Mouse (Mus musculus) lung, embryonic 15.5 days (tissue): ENCODE data around the gene Ankrd27. TPM values are rescaled to one million over a fixed set of nuclear protein-coding genes. Genes with fewer than 3 reads are reported as not detected.

Experiments
- ATAC-seq: fragments of 200-750 bp; cut with Nextera tagmentation; 2 replicates; pipeline ENCODE4 v1.8.0; 2017; ENCODE audit warnings: moderate number of reproducible peaks, borderline replicate concordance; ENCODE audit not compliant: low FRiP score, low TSS enrichment; ENCODE audit errors: extremely low read depth
- H3K27ac ChIP-seq: fragments of 300-500 bp; sonication (generic); 2 replicates; pipeline ENCODE4 v1.5.1; 2015; ENCODE audit warnings: moderate library complexity, mild to moderate bottlenecking, inconsistent platforms
- H3K27me3 ChIP-seq: fragments of 300-500 bp; sonication (generic); 2 replicates; pipeline ENCODE4 v1.6.1; 2015; ENCODE audit warnings: inconsistent platforms
- H3K36me3 ChIP-seq: fragments of 300-500 bp; sonication (generic); 2 replicates; pipeline ENCODE4 v1.6.1; 2015; ENCODE audit warnings: inconsistent platforms
- H3K4me1 ChIP-seq: fragments of 300-500 bp; sonication (generic); 2 replicates; pipeline ENCODE4 v1.6.1; 2015; ENCODE audit warnings: inconsistent platforms
- H3K4me2 ChIP-seq: fragments of 300-500 bp; sonication (generic); 2 replicates; pipeline ENCODE4 v1.6.1; 2015; ENCODE audit warnings: inconsistent platforms, mild to moderate bottlenecking, moderate library complexity
- H3K4me3 ChIP-seq: fragments of 300-500 bp; sonication (generic); 2 replicates; pipeline ENCODE4 v1.5.1; 2015; ENCODE audit warnings: mild to moderate bottlenecking, inconsistent platforms
- H3K9ac ChIP-seq: fragments of 300-500 bp; sonication (generic); 2 replicates; pipeline ENCODE4 v1.6.1; 2015; ENCODE audit warnings: inconsistent platforms
- H3K9me3 ChIP-seq: fragments of 300-500 bp; sonication (generic); 2 replicates; pipeline ENCODE4 v1.6.1; 2016; ENCODE audit warnings: inconsistent platforms
- WGBS: fragments of 180-500 bp; shearing (Covaris S2); methylation state at CpG from one replicate; pipeline ENCODE4 v1.1.7; 2015; 5-methylcytosine and 5-hydroxymethylcytosine counted together
- polyA plus RNA-seq: library from polyadenylated mRNA; unstranded; fragments of >200 nt; fragmentation: Nextera tagmentation; extraction: Ambion mirVana; gene quantifications from 2 replicates; pipeline ENCODE4 v1.2.1, GENCODE M21; 2015

Ankrd27 gene
- polyA plus RNA-seq, 1 experiment from 2014 or later: 33.8 TPM

- no peaks in the 10 kb centered on the region for H3K27me3 ChIP-seq
- H3K4me2 ChIP-seq: no peak overlapping the region
- no peak for ATAC-seq
- no peaks in the 10 kb centered on the region for H3K9me3 ChIP-seq
- H3K4me1 ChIP-seq: peaks cover 9% of the 10 kb centered on the region; the same call in 1 of the 2 replicates
- no peak overlapping the region for H3K9ac ChIP-seq
- H3K4me3 ChIP-seq: no peak overlapping the region
- H3K27ac ChIP-seq: no peak overlapping the region
- WGBS: 69% methylated on average over 9 of the region's 9 CpGs
- peaks cover 23% of the 10 kb centered on the region for H3K36me3 ChIP-seq
These were observed 62.4 kb downstream of the Ankrd27 start for GRCm38 (mm10) chr7:35648239-35649069.

DNA sequence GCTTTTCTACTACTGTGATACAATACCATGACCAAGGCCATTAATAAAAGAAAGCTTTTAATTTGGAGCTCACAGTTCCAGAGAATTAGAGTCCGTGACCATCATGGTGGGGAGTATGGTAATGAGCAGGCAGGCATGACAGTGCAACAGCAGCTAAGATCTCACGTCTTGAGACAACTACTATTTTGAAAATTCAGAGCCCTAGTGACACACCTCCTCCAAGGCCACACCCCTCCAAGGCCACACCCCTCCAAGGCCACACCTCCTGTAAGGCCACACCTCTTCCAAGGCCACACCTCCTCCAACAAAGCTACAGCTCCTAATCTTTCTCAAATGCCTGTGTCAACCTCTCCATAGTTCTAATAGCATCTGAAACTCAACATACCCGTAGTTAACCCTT lies 63.0 kb downstream of the Ankrd27 start:
- no peak for ATAC-seq
- H3K4me1 ChIP-seq: peaks cover 9% of the 10 kb centered on the region; the same call in 1 of the 2 replicates
- no peak overlapping the region for H3K4me2 ChIP-seq
- H3K9me3 ChIP-seq: no peaks in the 10 kb centered on the region
- no peak overlapping the region for H3K9ac ChIP-seq
- H3K36me3 ChIP-seq: peaks cover 17% of the 10 kb centered on the region
- no peaks in the 10 kb centered on the region for H3K27me3 ChIP-seq
- no peak overlapping the region for H3K4me3 ChIP-seq
- 41% methylated on average over 3 of the region's 3 CpGs for WGBS
- H3K27ac ChIP-seq: no peak overlapping the region

- no peak overlapping the region for H3K27ac ChIP-seq
- H3K4me2 ChIP-seq: no peak overlapping the region
- peaks cover 7% of the 10 kb centered on the region; the same call in 1 of the 2 replicates for H3K4me1 ChIP-seq
- 68% methylated on average over 11 of the region's 11 CpGs for WGBS
- H3K9me3 ChIP-seq: no peaks in the 10 kb centered on the region
- H3K36me3 ChIP-seq: peaks cover under 1% of the 10 kb centered on the region; the same call in 1 of the 2 replicates
- no peak overlapping the region for H3K9ac ChIP-seq
- ATAC-seq: no peak
- no peaks in the 10 kb centered on the region for H3K27me3 ChIP-seq
- no peak overlapping the region for H3K4me3 ChIP-seq
These were observed 64.8 kb downstream of the Ankrd27 start for GRCm38 (mm10) chr7:35650716-35651410.

DNA sequence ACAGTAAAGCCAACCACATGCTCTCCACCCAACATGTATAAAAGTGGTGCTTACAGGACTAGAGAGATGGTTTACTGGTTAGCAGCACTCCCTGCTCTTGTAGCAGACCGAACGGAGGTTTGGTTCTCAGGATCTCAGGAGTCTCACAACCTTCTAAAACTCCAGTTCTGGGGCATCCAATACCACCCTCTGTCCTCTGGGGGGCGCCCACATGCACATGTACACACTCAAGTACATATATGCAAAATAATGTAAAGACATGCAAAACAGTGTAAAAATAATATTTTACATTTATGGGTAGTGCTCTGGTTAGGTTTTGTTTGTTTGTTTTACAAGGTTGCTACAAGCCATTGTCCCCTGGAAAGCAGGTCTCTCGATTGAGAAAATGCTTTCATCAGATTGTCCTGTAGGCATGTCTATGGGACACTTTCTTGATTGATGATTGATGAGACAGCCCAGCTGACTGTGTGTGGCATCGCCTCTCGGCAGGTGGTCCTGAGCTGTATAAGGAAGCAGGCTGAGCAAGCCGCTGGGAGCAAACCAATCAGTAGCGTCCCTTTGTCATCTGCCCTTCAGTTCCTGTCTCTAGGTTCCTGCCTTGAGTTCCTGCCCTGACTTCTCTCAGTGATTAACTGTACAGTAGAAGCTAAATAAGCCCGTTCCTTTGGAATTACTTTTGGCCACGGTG lies 65.7 kb downstream of the Ankrd27 start:
- H3K4me1 ChIP-seq: peaks cover 4% of the 10 kb centered on the region; the same call in 1 of the 2 replicates
- no peak overlapping the region for H3K4me3 ChIP-seq
- no peak overlapping the region for H3K27ac ChIP-seq
- H3K27me3 ChIP-seq: no peaks in the 10 kb centered on the region
- no peak for ATAC-seq
- no peak overlapping the region for H3K4me2 ChIP-seq
- WGBS: 76% methylated on average over 10 of the region's 10 CpGs
- no peak overlapping the region for H3K9ac ChIP-seq
- no peaks in the 10 kb centered on the region for H3K9me3 ChIP-seq
- no peaks in the 10 kb centered on the region for H3K36me3 ChIP-seq

DNA sequence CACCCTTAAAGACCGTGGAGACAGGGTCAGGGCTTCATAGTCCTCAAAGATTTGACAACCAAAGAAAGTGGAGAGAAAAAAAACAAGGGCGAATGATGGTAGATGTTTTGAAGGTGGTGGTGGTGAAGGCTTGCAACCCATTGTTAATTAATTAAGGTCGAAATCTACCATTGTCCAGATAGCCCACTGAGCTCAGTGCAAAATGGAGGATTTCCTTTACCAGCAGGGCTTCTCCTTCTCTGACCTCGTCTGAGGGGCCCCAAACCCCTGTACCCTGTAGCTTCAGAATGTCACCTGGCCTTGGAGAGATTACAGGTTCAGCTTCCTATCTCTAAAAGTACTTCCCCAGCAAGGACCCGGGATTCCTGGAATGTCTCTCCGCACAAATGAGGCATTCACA lies 71.8 kb downstream of the Ankrd27 start:
- Histone ChIP-seq H3K4me1 (no peaks in the 10 kb centered on the region), H3K27me3 (no peaks in the 10 kb centered on the region), H3K27ac (no peak overlapping the region), H3K9ac (no peak overlapping the region), H3K9me3 (no peaks in the 10 kb centered on the region), H3K36me3 (no peaks in the 10 kb centered on the region), H3K4me2 (no peak overlapping the region), H3K4me3 (no peak overlapping the region)
- 49% methylated on average over 6 of the region's 6 CpGs for WGBS
- ATAC-seq: no peak

- Histone ChIP-seq H3K9me3 (no peaks in the 10 kb centered on the region), H3K4me2 (no peak overlapping the region), H3K27me3 (no peaks in the 10 kb centered on the region), H3K4me1 (no peaks in the 10 kb centered on the region), H3K4me3 (no peak overlapping the region), H3K9ac (no peak overlapping the region), H3K27ac (no peak overlapping the region), H3K36me3 (no peaks in the 10 kb centered on the region)
- WGBS: 58% methylated on average over 3 of the region's 3 CpGs
- ATAC-seq: no peak
These were observed 73.1 kb downstream of the Ankrd27 start for GRCm38 (mm10) chr7:35659173-35659572.

DNA sequence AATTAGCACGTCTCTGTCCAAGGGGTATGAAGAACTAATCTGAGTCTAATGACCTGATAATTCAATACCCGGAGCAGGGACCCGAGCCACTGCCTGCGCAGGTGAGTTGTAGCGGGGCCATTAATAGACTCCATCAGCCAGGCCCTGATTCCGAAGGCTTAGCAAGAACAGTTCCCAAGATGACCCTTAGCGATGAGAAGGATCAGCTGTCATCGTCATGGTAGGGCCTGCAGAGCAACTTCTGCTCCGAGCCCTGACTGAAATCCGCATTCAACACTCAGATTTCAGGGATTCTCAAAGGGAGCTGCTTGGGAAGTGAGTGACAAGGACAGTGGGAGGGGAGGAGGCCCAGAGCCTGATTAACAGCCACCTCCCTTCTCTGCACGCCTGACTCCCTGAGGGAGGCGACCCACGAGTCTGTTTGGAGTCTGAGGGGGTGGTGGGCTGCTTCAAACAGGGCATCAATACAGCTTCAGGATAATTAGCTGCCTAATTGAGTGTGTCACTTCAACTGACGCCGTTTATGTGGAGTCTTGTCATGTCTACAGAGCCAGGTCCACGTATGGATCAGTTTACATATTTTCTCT lies 77.8 kb downstream of the Ankrd27 start:
- H3K36me3 ChIP-seq: no peaks in the 10 kb centered on the region
- no peaks in the 10 kb centered on the region for H3K4me1 ChIP-seq
- H3K4me2 ChIP-seq: no peak overlapping the region
- H3K27ac ChIP-seq: no peak overlapping the region
- no peak overlapping the region for H3K9ac ChIP-seq
- H3K9me3 ChIP-seq: no peaks in the 10 kb centered on the region
- WGBS: 62% methylated on average over 16 of the region's 16 CpGs
- no peak overlapping the region for H3K4me3 ChIP-seq
- no peaks in the 10 kb centered on the region for H3K27me3 ChIP-seq
- no peak for ATAC-seq

DNA sequence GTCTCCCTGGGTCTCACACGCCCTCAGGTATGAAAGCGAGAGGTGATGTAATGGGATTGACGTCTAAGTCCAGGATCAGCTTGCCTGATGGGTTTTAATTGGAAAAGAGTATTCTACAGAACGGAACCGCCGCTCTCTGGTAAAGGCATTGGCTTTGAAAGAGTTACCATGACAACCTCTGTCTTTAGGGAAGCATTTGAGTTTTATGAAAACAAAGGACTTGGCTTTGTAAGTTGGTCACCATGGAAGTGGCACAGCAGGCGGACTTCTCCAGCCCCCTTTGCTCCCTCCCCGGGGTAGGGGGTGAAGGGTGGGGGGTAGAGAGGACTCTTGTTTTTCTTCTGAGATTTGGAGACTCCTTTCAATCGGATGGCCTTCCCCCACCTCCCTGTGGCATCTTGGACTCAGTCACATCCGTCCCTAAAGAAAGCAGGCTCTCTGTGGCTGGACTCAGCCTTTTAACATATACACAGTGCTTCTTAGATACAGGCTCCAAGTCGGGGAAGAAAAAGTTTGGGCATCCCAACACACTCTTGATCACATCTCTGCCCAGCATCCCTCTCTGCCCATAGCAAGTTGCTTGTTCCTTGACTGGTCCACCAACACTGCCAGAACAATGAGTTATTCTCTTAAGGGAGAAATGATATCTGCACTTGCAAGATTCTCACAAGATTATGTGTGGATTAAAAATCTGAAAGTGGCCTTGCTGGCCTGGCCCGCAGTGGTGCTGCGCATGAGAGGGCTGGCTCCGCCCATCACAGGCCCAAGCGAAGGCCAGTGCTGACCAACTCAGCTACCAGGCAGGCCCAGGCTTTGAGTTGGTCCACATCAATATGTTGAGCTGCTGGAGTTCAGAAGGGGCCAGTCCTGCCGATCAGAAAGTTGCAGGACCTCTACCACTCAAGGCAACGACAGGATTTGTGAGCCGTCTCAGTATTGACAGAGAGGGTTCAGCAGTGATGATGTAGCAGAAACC lies 82.3 kb downstream of the Ankrd27 start:
- Histone ChIP-seq H3K27me3 (no peaks in the 10 kb centered on the region), H3K9me3 (no peaks in the 10 kb centered on the region), H3K9ac (no peak overlapping the region), H3K36me3 (no peaks in the 10 kb centered on the region), H3K27ac (no peak overlapping the region), H3K4me2 (no peak overlapping the region), H3K4me3 (no peak overlapping the region), H3K4me1 (no peaks in the 10 kb centered on the region)
- 57% methylated on average over 18 of the region's 18 CpGs for WGBS
- ATAC-seq: no peak

GRCm38 (mm10) chr7:35678976-35679375 lies 92.9 kb downstream of the Ankrd27 start:
- ATAC-seq: no peak
- no peaks in the 10 kb centered on the region for H3K27me3 ChIP-seq
- H3K9me3 ChIP-seq: no peaks in the 10 kb centered on the region

GRCm38 (mm10) chr7:35681559-35681958 lies 95.5 kb downstream of the Ankrd27 start:
- H3K4me1 ChIP-seq: 0 out of 2 replicates have a peak, but pooled peaks cover 4% of the 10 kb centered on the region
- no peaks in the 10 kb centered on the region for H3K9me3 ChIP-seq

More at GRCm38 (mm10) chr7:35678976-35679375, 92.9 kb downstream of the Ankrd27 start:
- 0 out of 2 replicates have a peak, but pooled peaks cover 4% of the 10 kb centered on the region for H3K4me1 ChIP-seq
- H3K4me2 ChIP-seq: no peak overlapping the region
- H3K36me3 ChIP-seq: no peaks in the 10 kb centered on the region
- no peak overlapping the region for H3K4me3 ChIP-seq
- H3K27ac ChIP-seq: no peak overlapping the region
- H3K9ac ChIP-seq: no peak overlapping the region
- WGBS: 70% methylated on average over 4 of the region's 4 CpGs

More at GRCm38 (mm10) chr7:35681559-35681958, 95.5 kb downstream of the Ankrd27 start:
- no peak for ATAC-seq
- 79% methylated on average over 3 of the region's 3 CpGs for WGBS
- Histone ChIP-seq H3K4me3 (no peak overlapping the region), H3K4me2 (no peak overlapping the region), H3K27me3 (no peaks in the 10 kb centered on the region), H3K36me3 (no peaks in the 10 kb centered on the region), H3K27ac (no peak overlapping the region), H3K9ac (no peak overlapping the region)
